Mouse (Mus musculus): ENCODE data around the gene Olfr223. TPM values are rescaled to one million over a fixed set of nuclear protein-coding genes. Genes with fewer than 3 reads are reported as not detected.

Gene Olfr223
- polyA plus RNA-seq, 1 experiment from 2014 or later = not detected

- no peak overlapping the region for H3K27ac ChIP-seq (ENCODE audit: low read depth, low read length)
- WGBS = 65% methylated on average over 3 of the region's 3 CpGs
- no peak for ATAC-seq (ENCODE audit: low read depth)
- no peak overlapping the region for H3K4me3 ChIP-seq (ENCODE audit: low read depth, low read length)
- no peak overlapping the region for H3K4me2 ChIP-seq (ENCODE audit: low read depth, low read length)
- no peaks in the 10 kb centered on the region for H3K27me3 ChIP-seq (ENCODE audit: control insufficient read depth, insufficient read depth, low read length)
- no peak overlapping the region for H3K9ac ChIP-seq (replicated peaks; ENCODE audit: low read depth, low read length)
- no peaks in the 10 kb centered on the region for H3K4me1 ChIP-seq (ENCODE audit: control insufficient read depth, insufficient read depth, low read length)
- no peaks in the 10 kb centered on the region for H3K9me3 ChIP-seq (ENCODE audit: control insufficient read depth, low read length)
- no peaks in the 10 kb centered on the region for H3K36me3 ChIP-seq (ENCODE audit: control insufficient read depth, insufficient read depth, low read length)
Measured at GRCm38 (mm10) chr11:59569306-59569705, 23.8 kb downstream of the Olfr223 start.

- no peak for ATAC-seq (ENCODE audit: low read depth)
- H3K27me3 ChIP-seq (ENCODE audit: control insufficient read depth, insufficient read depth, low read length) = no peaks in the 10 kb centered on the region
Measured at GRCm38 (mm10) chr11:59562837-59563236, 30.3 kb downstream of the Olfr223 start.

GRCm38 (mm10) chr11:59562336-59562735 lies 30.8 kb downstream of the Olfr223 start:
- Histone ChIP-seq H3K4me2 (ENCODE audit: low read depth, low read length) (no peak overlapping the region), H3K4me1 (ENCODE audit: control insufficient read depth, insufficient read depth, low read length) (no peaks in the 10 kb centered on the region), H3K27ac (ENCODE audit: low read depth, low read length) (no peak overlapping the region), H3K9ac (replicated peaks; ENCODE audit: low read depth, low read length) (no peak overlapping the region), H3K27me3 (ENCODE audit: control insufficient read depth, insufficient read depth, low read length) (no peaks in the 10 kb centered on the region), H3K36me3 (ENCODE audit: control insufficient read depth, insufficient read depth, low read length) (no peaks in the 10 kb centered on the region), H3K9me3 (ENCODE audit: control insufficient read depth, low read length) (no peaks in the 10 kb centered on the region), H3K4me3 (ENCODE audit: low read depth, low read length) (no peak overlapping the region)
- 95% methylated on average over 4 of the region's 4 CpGs for WGBS
- no peak for ATAC-seq (ENCODE audit: low read depth)

More at GRCm38 (mm10) chr11:59562837-59563236, 30.3 kb downstream of the Olfr223 start:
- Histone ChIP-seq H3K4me1 (ENCODE audit: control insufficient read depth, insufficient read depth, low read length) (no peaks in the 10 kb centered on the region), H3K4me3 (ENCODE audit: low read depth, low read length) (no peak overlapping the region), H3K27ac (ENCODE audit: low read depth, low read length) (no peak overlapping the region), H3K9me3 (ENCODE audit: control insufficient read depth, low read length) (no peaks in the 10 kb centered on the region), H3K4me2 (ENCODE audit: low read depth, low read length) (no peak overlapping the region), H3K9ac (replicated peaks; ENCODE audit: low read depth, low read length) (no peak overlapping the region), H3K36me3 (ENCODE audit: control insufficient read depth, insufficient read depth, low read length) (no peaks in the 10 kb centered on the region)
- WGBS = 75% methylated on average over 9 of the region's 9 CpGs

GRCm38 (mm10) chr11:59560906-59561305 lies 32.2 kb downstream of the Olfr223 start:
- WGBS = 87% methylated on average over 3 of the region's 3 CpGs
- Histone ChIP-seq H3K27ac (ENCODE audit: low read depth, low read length) (no peak overlapping the region), H3K4me3 (ENCODE audit: low read depth, low read length) (no peak overlapping the region)

GRCm38 (mm10) chr11:59554535-59554934 lies 38.6 kb downstream of the Olfr223 start:
- ATAC-seq (ENCODE audit: low read depth) = no peak
- WGBS = 85% methylated on average over 8 of the region's 8 CpGs

More at GRCm38 (mm10) chr11:59560906-59561305, 32.2 kb downstream of the Olfr223 start:
- Histone ChIP-seq H3K27me3 (ENCODE audit: control insufficient read depth, insufficient read depth, low read length) (no peaks in the 10 kb centered on the region), H3K9me3 (ENCODE audit: control insufficient read depth, low read length) (no peaks in the 10 kb centered on the region), H3K4me2 (ENCODE audit: low read depth, low read length) (no peak overlapping the region), H3K36me3 (ENCODE audit: control insufficient read depth, insufficient read depth, low read length) (no peaks in the 10 kb centered on the region), H3K9ac (replicated peaks; ENCODE audit: low read depth, low read length) (no peak overlapping the region), H3K4me1 (ENCODE audit: control insufficient read depth, insufficient read depth, low read length) (no peaks in the 10 kb centered on the region)
- ATAC-seq (ENCODE audit: low read depth) = no peak

GRCm38 (mm10) chr11:59554127-59554526 lies 39.0 kb downstream of the Olfr223 start:
- Histone ChIP-seq H3K4me1 (ENCODE audit: control insufficient read depth, insufficient read depth, low read length) (no peaks in the 10 kb centered on the region), H3K36me3 (ENCODE audit: control insufficient read depth, insufficient read depth, low read length) (no peaks in the 10 kb centered on the region), H3K4me2 (ENCODE audit: low read depth, low read length) (no peak overlapping the region), H3K9me3 (ENCODE audit: control insufficient read depth, low read length) (no peaks in the 10 kb centered on the region), H3K27ac (ENCODE audit: low read depth, low read length) (no peak overlapping the region), H3K9ac (replicated peaks; ENCODE audit: low read depth, low read length) (no peak overlapping the region), H3K27me3 (ENCODE audit: control insufficient read depth, insufficient read depth, low read length) (no peaks in the 10 kb centered on the region), H3K4me3 (ENCODE audit: low read depth, low read length) (no peak overlapping the region)
- ATAC-seq (ENCODE audit: low read depth) = no peak
- WGBS = 95% methylated on average over 11 of the region's 11 CpGs

More at GRCm38 (mm10) chr11:59554535-59554934, 38.6 kb downstream of the Olfr223 start:
- H3K4me3 ChIP-seq (ENCODE audit: low read depth, low read length) = no peak overlapping the region
- no peak overlapping the region for H3K27ac ChIP-seq (ENCODE audit: low read depth, low read length)
- no peak overlapping the region for H3K9ac ChIP-seq (replicated peaks; ENCODE audit: low read depth, low read length)
- no peaks in the 10 kb centered on the region for H3K36me3 ChIP-seq (ENCODE audit: control insufficient read depth, insufficient read depth, low read length)
- H3K27me3 ChIP-seq (ENCODE audit: control insufficient read depth, insufficient read depth, low read length) = no peaks in the 10 kb centered on the region
- no peak overlapping the region for H3K4me2 ChIP-seq (ENCODE audit: low read depth, low read length)
- H3K9me3 ChIP-seq (ENCODE audit: control insufficient read depth, low read length) = no peaks in the 10 kb centered on the region
- no peaks in the 10 kb centered on the region for H3K4me1 ChIP-seq (ENCODE audit: control insufficient read depth, insufficient read depth, low read length)

GRCm38 (mm10) chr11:59544005-59544404 lies 49.1 kb downstream of the Olfr223 start:
- Histone ChIP-seq H3K27ac (ENCODE audit: low read depth, low read length) (no peak overlapping the region), H3K9me3 (ENCODE audit: control insufficient read depth, low read length) (no peaks in the 10 kb centered on the region), H3K9ac (replicated peaks; ENCODE audit: low read depth, low read length) (no peak overlapping the region), H3K4me3 (ENCODE audit: low read depth, low read length) (no peak overlapping the region), H3K36me3 (ENCODE audit: control insufficient read depth, insufficient read depth, low read length) (no peaks in the 10 kb centered on the region), H3K4me2 (ENCODE audit: low read depth, low read length) (no peak overlapping the region), H3K4me1 (ENCODE audit: control insufficient read depth, insufficient read depth, low read length) (no peaks in the 10 kb centered on the region), H3K27me3 (ENCODE audit: control insufficient read depth, insufficient read depth, low read length) (no peaks in the 10 kb centered on the region)
- no peak for ATAC-seq (ENCODE audit: low read depth)
- WGBS = 85% methylated on average over 9 of the region's 9 CpGs

- Histone ChIP-seq H3K9me3 (ENCODE audit: control insufficient read depth, low read length) (no peaks in the 10 kb centered on the region), H3K4me1 (ENCODE audit: control insufficient read depth, insufficient read depth, low read length) (no peaks in the 10 kb centered on the region; the same call in 1 of the 2 replicates), H3K36me3 (ENCODE audit: control insufficient read depth, insufficient read depth, low read length) (no peaks in the 10 kb centered on the region), H3K27ac (ENCODE audit: low read depth, low read length) (no peak overlapping the region), H3K9ac (replicated peaks; ENCODE audit: low read depth, low read length) (no peak overlapping the region), H3K4me2 (ENCODE audit: low read depth, low read length) (no peak overlapping the region), H3K4me3 (ENCODE audit: low read depth, low read length) (no peak overlapping the region), H3K27me3 (ENCODE audit: control insufficient read depth, insufficient read depth, low read length) (no peaks in the 10 kb centered on the region)
- WGBS = 90% methylated on average over 3 of the region's 3 CpGs
- no peak for ATAC-seq (ENCODE audit: low read depth)
Measured at GRCm38 (mm10) chr11:59543376-59543775, 49.7 kb downstream of the Olfr223 start.

- H3K9ac ChIP-seq (replicated peaks; ENCODE audit: low read depth, low read length) = no peak overlapping the region
- 85% methylated on average over 6 of the region's 6 CpGs for WGBS
- H3K27ac ChIP-seq (ENCODE audit: low read depth, low read length) = no peak overlapping the region
- H3K4me1 ChIP-seq (ENCODE audit: control insufficient read depth, insufficient read depth, low read length) = no peaks in the 10 kb centered on the region; the same call in 1 of the 2 replicates
- H3K27me3 ChIP-seq (ENCODE audit: control insufficient read depth, insufficient read depth, low read length) = no peaks in the 10 kb centered on the region
- no peaks in the 10 kb centered on the region for H3K9me3 ChIP-seq (ENCODE audit: control insufficient read depth, low read length)
- H3K36me3 ChIP-seq (ENCODE audit: control insufficient read depth, insufficient read depth, low read length) = no peaks in the 10 kb centered on the region
- no peak overlapping the region for H3K4me2 ChIP-seq (ENCODE audit: low read depth, low read length)
- no peak overlapping the region for H3K4me3 ChIP-seq (ENCODE audit: low read depth, low read length)
- no peak for ATAC-seq (ENCODE audit: low read depth)
Measured at GRCm38 (mm10) chr11:59542442-59542841, 50.6 kb downstream of the Olfr223 start.

All from neural tube, embryonic 14.5 days (tissue).